Mouse (Mus musculus) brown adipose tissue, adult 24 weeks (tissue): ENCODE measurements at regions not wholly inside any gene's neighbourhood (a gene's known extent, or its start where the extent isn't known, plus 50 kb on each side); places are given as distances from the start of the nearest gene placed in this dataset.

Experiments used
- H3K27ac ChIP-seq: fragments of 200-500 bp; replicated peaks from 2 replicates; pipeline ENCODE4 v1.5.1; 2012; ENCODE audit warnings: low read depth, mild to moderate bottlenecking, low read length
- H3K4me1 ChIP-seq: fragments of 200-500 bp; 2 replicates; pipeline ENCODE4 v1.6.1; 2012; ENCODE audit warnings: low read length, mixed read lengths; ENCODE audit not compliant: control insufficient read depth, insufficient read depth, insufficient read length
- H3K4me3 ChIP-seq: fragments of 200-500 bp; 2 replicates; pipeline ENCODE4 v1.5.1; 2012; ENCODE audit warnings: low read depth, mild to moderate bottlenecking, low read length, moderate library complexity; ENCODE audit not compliant: insufficient read depth

GRCm38 (mm10) chr7:130048106-130048772 lies 456.6 kb downstream of the Wdr11 start:
- H3K4me1 ChIP-seq, result no peaks in the 10 kb centered on the region; the same call in 1 of the 2 replicates
- no peak overlapping the region for H3K27ac ChIP-seq
- no peak overlapping the region for H3K4me3 ChIP-seq

- H3K4me3 ChIP-seq, result no peak overlapping the region
- H3K27ac ChIP-seq, result no peak overlapping the region
- no peaks in the 10 kb centered on the region for H3K4me1 ChIP-seq
Observed at GRCm38 (mm10) chr7:130049461-130049860, 457.8 kb downstream of the Wdr11 start.

- H3K27ac ChIP-seq, result no peak overlapping the region
- no peak overlapping the region for H3K4me3 ChIP-seq
- H3K4me1 ChIP-seq, result no peaks in the 10 kb centered on the region
Observed at GRCm38 (mm10) chr7:130050120-130050519, 458.5 kb downstream of the Wdr11 start.

DNA sequence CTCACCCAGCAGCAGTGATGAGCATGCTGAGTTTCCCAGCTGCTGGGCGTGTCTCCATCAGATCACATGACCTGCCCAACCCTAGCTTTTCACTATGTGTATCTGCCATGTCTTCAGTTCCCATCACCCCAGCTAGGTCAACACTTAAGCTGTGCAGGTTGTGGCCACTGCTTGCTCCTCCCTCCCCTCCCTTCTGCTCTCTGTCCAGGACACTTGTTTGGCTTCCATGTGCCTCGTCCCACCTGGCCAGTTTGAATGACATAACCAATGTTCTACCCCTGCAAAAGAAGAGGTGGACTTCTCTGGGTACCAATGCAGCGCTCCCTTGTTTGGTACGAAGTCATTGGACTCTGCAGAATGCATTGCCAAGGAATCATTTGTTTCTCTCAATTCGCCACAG lies 460.7 kb downstream of the Wdr11 start:
- Histone ChIP-seq H3K4me1 (no peaks in the 10 kb centered on the region), H3K27ac (no peak overlapping the region), H3K4me3 (no peak overlapping the region)

DNA sequence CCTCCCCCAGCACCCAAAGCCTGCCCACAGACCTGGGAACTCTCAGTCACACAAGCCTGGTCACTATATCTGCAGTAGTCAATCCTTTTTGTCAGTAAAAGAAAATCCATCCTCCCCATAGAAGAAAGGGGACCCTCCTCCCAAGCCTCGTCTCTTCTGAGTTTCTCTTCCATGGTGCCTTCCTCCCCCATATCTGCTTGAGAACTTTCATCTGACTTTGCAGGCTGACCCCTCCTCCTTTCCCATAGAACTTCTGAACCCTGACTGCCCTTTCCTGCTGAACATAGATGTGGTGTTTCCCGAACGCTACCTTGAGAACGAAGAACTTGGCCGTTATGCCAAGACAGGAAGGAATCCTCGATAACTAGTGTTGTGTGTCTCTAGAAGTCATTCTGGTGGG lies 462.5 kb downstream of the Ate1 start:
- no peak overlapping the region for H3K27ac ChIP-seq
- H3K4me3 ChIP-seq, result no peak overlapping the region
- H3K4me1 ChIP-seq, result no peaks in the 10 kb centered on the region

DNA sequence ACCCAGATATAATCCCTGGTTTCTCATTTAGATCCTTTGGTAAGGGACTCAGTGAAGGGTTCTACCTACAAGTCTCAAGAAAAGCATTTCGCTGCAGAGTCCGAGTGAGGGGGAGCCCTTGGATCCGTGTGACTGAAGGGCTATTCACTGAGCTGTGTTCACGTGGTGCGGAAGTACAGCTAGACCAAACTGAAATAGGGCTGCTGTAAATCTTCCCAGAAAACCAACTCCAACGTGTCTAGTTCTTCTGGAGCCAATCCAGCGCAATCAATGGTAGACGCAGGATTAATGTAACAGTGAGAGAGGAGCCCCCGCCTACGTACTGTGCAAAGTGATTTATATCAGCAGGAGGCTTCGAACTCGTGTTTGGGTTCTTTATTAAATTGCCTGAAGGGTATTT lies 461.9 kb downstream of the Ate1 start:
- H3K4me1 ChIP-seq, result no peaks in the 10 kb centered on the region
- no peak overlapping the region for H3K27ac ChIP-seq
- H3K4me3 ChIP-seq, result no peak overlapping the region

DNA sequence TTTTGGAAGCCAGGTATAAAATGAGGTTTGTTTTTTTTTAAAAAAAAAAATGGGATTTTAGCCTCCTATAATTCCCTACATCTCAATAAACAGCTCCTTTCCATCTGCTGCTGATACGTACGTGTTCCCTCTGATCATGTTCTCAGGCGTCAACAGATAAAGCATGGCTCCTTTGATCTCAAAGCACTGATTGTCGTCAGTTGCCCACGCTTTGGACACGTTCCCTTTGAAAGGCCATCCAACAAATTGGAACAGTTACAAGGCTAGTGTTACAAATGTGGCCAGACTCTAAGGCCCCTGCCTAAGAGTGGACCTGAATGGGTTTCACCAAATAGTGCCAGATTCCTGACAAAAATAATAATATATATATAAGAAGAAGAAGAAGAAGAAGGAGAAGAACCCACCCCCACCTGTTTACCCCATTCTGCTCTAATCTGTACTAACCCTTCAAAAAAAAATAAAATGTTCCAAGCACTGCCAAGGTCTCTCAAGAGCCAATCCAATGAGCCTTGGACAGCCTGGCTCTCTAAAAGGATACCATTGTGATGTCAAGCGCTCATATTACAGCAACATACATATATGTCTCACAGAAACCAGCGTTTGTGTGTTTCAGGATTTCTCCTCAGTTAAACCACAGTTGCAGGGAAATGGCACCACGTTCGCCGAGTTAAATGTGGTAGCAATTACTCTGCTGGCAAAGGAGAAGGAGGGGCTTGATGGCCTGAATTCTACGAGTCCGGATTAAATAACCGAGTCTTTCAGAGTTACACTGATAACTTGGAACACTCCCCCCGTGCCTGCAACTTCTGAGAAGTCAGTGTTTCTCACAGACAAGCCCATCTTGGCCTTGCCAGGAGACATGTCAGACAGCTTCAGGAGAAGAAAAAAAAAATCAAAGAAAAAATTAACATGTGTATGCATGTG lies 460.2 kb downstream of the Ate1 start:
- Histone ChIP-seq H3K4me1 (no peaks in the 10 kb centered on the region), H3K27ac (no peak overlapping the region), H3K4me3 (no peak overlapping the region)

DNA sequence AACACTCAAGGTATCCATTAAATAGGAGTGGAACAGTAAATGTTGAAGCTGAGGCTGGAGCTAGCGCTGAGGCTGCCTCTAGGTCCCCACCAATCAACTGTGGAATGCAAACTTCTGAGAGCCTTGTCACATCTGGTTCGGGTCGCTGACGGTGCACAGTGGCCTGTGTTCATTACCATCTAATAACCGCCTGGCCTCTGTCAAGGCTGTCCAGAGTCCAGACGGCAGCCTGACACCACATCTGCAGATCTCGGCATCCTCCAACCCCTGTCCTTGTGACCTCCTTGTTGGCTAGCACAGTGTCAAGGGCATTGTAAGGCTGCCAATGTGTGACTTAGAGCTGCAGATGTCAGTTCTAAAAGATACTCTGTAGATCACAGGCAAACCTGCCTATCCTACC lies 455.7 kb downstream of the Ate1 start:
- Histone ChIP-seq H3K4me1 (no peaks in the 10 kb centered on the region), H3K4me3 (no peak overlapping the region)

DNA sequence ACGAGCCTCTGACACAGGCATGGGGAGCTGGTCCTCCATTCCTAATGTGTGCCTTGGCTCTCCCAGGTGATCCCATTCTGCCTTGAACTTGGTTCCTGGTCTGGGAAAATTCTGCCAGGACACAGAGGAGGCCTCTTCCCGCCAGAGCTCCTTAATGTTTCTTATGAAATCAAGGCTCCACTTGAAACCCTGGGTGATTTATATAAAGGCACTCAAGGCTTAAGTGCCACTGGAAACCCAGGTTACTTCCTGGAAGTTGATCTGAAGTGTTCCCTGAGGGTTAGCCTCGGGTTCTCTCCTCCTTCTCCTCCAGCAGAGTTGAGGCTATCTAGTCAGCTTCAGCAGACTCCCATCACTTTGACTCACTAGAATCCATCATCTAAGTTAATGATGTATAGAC lies 451.9 kb downstream of the Ate1 start:
- Histone ChIP-seq H3K4me1 (no peaks in the 10 kb centered on the region), H3K4me3 (no peak overlapping the region), H3K27ac (no peak overlapping the region)

More for the DNA sequence above, 455.7 kb downstream of the Ate1 start:
- H3K27ac ChIP-seq, result no peak overlapping the region

- H3K4me3 ChIP-seq, result no peak overlapping the region
- no peaks in the 10 kb centered on the region for H3K4me1 ChIP-seq
- H3K27ac ChIP-seq, result no peak overlapping the region
Observed at GRCm38 (mm10) chr7:130073388-130073787, 446.8 kb downstream of the Ate1 start.

- Histone ChIP-seq H3K4me3 (0 out of 2 replicates have a peak overlapping the region, but pooled peaks have one; percentile 5), H3K4me1 (no peaks in the 10 kb centered on the region), H3K27ac (no peak overlapping the region)
Observed at GRCm38 (mm10) chr7:130073890-130074819, 446.0 kb downstream of the Ate1 start.

GRCm38 (mm10) chr7:130082662-130083061 lies 437.5 kb downstream of the Ate1 start:
- no peak overlapping the region for H3K27ac ChIP-seq
- H3K4me3 ChIP-seq, result no peak overlapping the region
- no peaks in the 10 kb centered on the region for H3K4me1 ChIP-seq

DNA sequence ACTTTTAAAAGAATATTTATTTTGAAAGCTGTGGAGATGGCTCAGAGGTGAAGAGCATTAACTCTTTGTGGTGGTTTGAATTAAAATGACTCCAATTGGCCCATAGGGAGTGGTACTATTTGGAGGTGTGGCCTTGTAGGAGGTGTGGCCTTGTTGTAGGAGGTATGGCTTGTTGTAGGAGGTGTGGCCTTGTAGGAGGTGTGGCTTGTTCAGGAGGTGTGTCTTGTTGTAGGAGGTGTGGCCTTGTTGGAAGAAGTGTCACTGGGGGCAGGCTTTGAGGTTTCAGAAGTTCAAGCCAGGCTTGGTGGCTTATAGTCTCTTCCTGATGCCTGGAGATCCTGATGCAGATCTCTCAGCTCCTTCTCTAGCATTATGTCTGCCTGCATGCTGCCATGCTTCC lies 434.5 kb downstream of the Ate1 start:
- H3K4me1 ChIP-seq, result no peaks in the 10 kb centered on the region
- no peak overlapping the region for H3K4me3 ChIP-seq
- no peak overlapping the region for H3K27ac ChIP-seq

GRCm38 (mm10) chr7:130089896-130090610 lies 430.1 kb downstream of the Ate1 start:
- Histone ChIP-seq H3K27ac (no peak overlapping the region), H3K4me1 (no peaks in the 10 kb centered on the region), H3K4me3 (no peak overlapping the region)
